Mouse (Mus musculus): ENCODE measurements around the gene Rgl1.

- TF ChIP-seq GATA1 (IDR thresholded peaks at IDR 0.05; ENCODE audit: borderline replicate concordance, low read length) = no peak
- TF ChIP-seq FLI1 (IDR thresholded peaks at IDR 0.05; ENCODE audit: low read length) = no peak
These were observed 1.8 kb upstream of the Rgl1 start for GRCm38 (mm10) chr1:152767749-152768488.

Data from megakaryocyte, embryonic 14.5 days (primary cell).